Mouse (Mus musculus) hindbrain, postnatal 0 days (tissue): ENCODE measurements around the gene Rhbdd2. TPM values are rescaled to one million over a fixed set of nuclear protein-coding genes. Genes with fewer than 3 reads are reported as not detected.
"Not testable (repeated sequence)": the region's sequence is repeated elsewhere in the genome, so short reads cannot be mapped to it uniquely, and the experiment has no call there.

Source experiments
- ATAC-seq: fragments of 200-750 bp; cut with Nextera tagmentation; 2 replicates; pipeline ENCODE4 v1.8.0; 2017; ENCODE audit warnings: mild to moderate bottlenecking, moderate TSS enrichment, moderate library complexity
- DNase-seq: peaks from one replicate; pipeline ENCODE4 v3.0.0-alpha.2; 2015; ENCODE audit warnings: low spot score
- H3K27ac ChIP-seq: fragments of 300-500 bp; sonication (generic); 2 replicates; pipeline ENCODE4 v1.5.1; 2014; ENCODE audit warnings: mild to moderate bottlenecking
- H3K27me3 ChIP-seq: fragments of 300-500 bp; sonication (generic); 2 replicates; pipeline ENCODE4 v1.6.1; 2014; ENCODE audit warnings: low read length, mixed read lengths; ENCODE audit not compliant: insufficient read depth
- H3K36me3 ChIP-seq: fragments of 300-500 bp; sonication (generic); 2 replicates; pipeline ENCODE4 v1.6.1; 2014; ENCODE audit warnings: low read length, mixed read lengths; ENCODE audit not compliant: insufficient read depth
- H3K4me1 ChIP-seq: fragments of 300-500 bp; sonication (generic); 2 replicates; pipeline ENCODE4 v1.6.1; 2014; ENCODE audit warnings: antibody characterized with exemption, low read length, mixed read lengths; ENCODE audit not compliant: insufficient read depth
- H3K4me2 ChIP-seq: fragments of 300-500 bp; sonication (generic); 2 replicates; pipeline ENCODE4 v1.6.1; 2014; ENCODE audit warnings: low read depth, mild to moderate bottlenecking, low read length, moderate library complexity, mixed read lengths
- H3K4me3 ChIP-seq: fragments of 300-500 bp; sonication (generic); 2 replicates; pipeline ENCODE4 v1.5.1; 2014; ENCODE audit warnings: low read length
- H3K9ac ChIP-seq: fragments of 300-500 bp; sonication (generic); replicated peaks from 2 replicates; pipeline ENCODE4 v1.6.1; 2014; ENCODE audit warnings: mild to moderate bottlenecking, low read length, moderate library complexity, mixed read lengths
- H3K9me3 ChIP-seq: fragments of 300-500 bp; sonication (generic); 2 replicates; pipeline ENCODE4 v1.6.1; 2016; ENCODE audit warnings: low read length, mixed read lengths
- CTCF ChIP-seq: IDR thresholded peaks from 2 replicates; pipeline ENCODE4 v1.5.1; 2016; ENCODE audit warnings: antibody characterized with exemption, control low read depth, low read depth
- WGBS: fragments of 180-500 bp; shearing (Covaris S2); extraction: QIAGEN DNeasy Blood & Tissue Kit; methylation state at CpG from one replicate; pipeline ENCODE4 v1.1.7; 2014; 5-methylcytosine and 5-hydroxymethylcytosine counted together
- polyA plus RNA-seq: library from polyadenylated mRNA; unstranded; fragments of >200 nt; fragmentation: Nextera tagmentation; extraction: Ambion mirVana; gene quantifications from 2 replicates; pipeline ENCODE4 v1.2.1, GENCODE M21; 2015
- total RNA-seq: library from RNA; depleted of rRNA; stranded (reverse); fragments of >200 nt; gene quantifications from 2 replicates; pipeline ENCODE4 v1.2.3, GENCODE M21; 2014; rRNA removed

Rhbdd2 gene
- total RNA-seq (29.1 and 34.2 TPM in 2 replicates), polyA plus RNA-seq (127 and 130 TPM in 2 replicates)

- no peaks in the 10 kb centered on the region for H3K9me3 ChIP-seq
- H3K27me3 ChIP-seq, result no peaks in the 10 kb centered on the region
- DNase-seq (peak; percentile 99), ATAC-seq (peak; percentile 99)
- no peaks in the 10 kb centered on the region; the same call in 1 of the 2 replicates for H3K36me3 ChIP-seq
- TF ChIP-seq CTCF, result peak; percentile 72
- H3K4me2 ChIP-seq, result peak within 1 kb of the TSS; percentile 77
- no peaks in the 10 kb centered on the region for H3K4me1 ChIP-seq
- H3K27ac ChIP-seq, result peak within 1 kb of the TSS; percentile 92
- H3K9ac ChIP-seq, result peak within 1 kb of the TSS; percentile 76
- H3K4me3 ChIP-seq, result peak within 1 kb of the TSS; percentile 88
- 14% methylated on average over 27 of the region's 30 CpGs for WGBS
Observed at GRCm38 (mm10) chr5:135632117-135632796, at the start of gene Rhbdd2. Gene Rhbdd2, plus strand, starts transcription at chr5:135632618.

- 93% methylated on average over 8 of the region's 8 CpGs for WGBS
- no peak for TF ChIP-seq CTCF
- ATAC-seq, result no peak
Observed at GRCm38 (mm10) chr5:135585691-135586090, 46.7 kb upstream of the Rhbdd2 start.

DNA sequence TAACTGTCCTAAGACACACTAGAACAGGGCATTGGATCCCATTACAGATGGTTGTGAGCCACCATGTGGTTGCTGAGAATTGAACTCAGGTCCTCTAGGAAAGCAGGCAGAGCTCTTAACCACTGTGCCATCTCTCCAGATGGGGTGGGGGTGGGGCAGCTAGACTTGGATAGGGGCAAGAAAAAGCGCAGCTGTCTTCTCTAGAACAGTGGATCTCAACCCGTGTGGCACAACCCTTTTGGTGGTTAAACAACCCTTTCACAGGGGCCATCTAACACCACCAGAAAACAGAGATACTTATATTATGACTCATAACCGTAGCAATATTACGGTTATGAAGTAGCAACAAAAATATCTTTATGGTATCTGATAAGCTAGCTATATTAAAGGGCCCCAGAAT, 44.7 kb upstream of the Rhbdd2 start:
- no peak for ATAC-seq
- no peak for TF ChIP-seq CTCF
- H3K9me3 ChIP-seq, result peaks cover 5% of the 10 kb centered on the region; the same call in 1 of the 2 replicates
- 87% methylated on average over 4 of the region's 4 CpGs for WGBS
- no peaks in the 10 kb centered on the region for H3K4me1 ChIP-seq
- H3K4me3 ChIP-seq, result no peak overlapping the region
- H3K9ac ChIP-seq, result no peak overlapping the region
- DNase-seq, result no peak
- no peaks in the 10 kb centered on the region for H3K27me3 ChIP-seq
- H3K27ac ChIP-seq, result no peak overlapping the region
- no peak overlapping the region for H3K4me2 ChIP-seq
- H3K36me3 ChIP-seq, result no peaks in the 10 kb centered on the region

More at GRCm38 (mm10) chr5:135585691-135586090, 46.7 kb upstream of the Rhbdd2 start:
- Histone ChIP-seq H3K4me2 (no peak overlapping the region), H3K27me3 (no peaks in the 10 kb centered on the region), H3K36me3 (no peaks in the 10 kb centered on the region), H3K9me3 (no peaks in the 10 kb centered on the region), H3K4me1 (no peaks in the 10 kb centered on the region), H3K4me3 (no peak overlapping the region), H3K27ac (no peak overlapping the region), H3K9ac (no peak overlapping the region)
- no peak for DNase-seq

- ATAC-seq, result no peak
- H3K36me3 ChIP-seq, result no peaks in the 10 kb centered on the region
- no peak overlapping the region for H3K4me2 ChIP-seq
- no peaks in the 10 kb centered on the region for H3K27me3 ChIP-seq
- H3K27ac ChIP-seq, result no peak overlapping the region
- H3K4me1 ChIP-seq, result no peaks in the 10 kb centered on the region
- peaks cover 5% of the 10 kb centered on the region; the same call in 1 of the 2 replicates for H3K9me3 ChIP-seq
- TF ChIP-seq CTCF, result no peak
- no peak overlapping the region for H3K9ac ChIP-seq
- 83% methylated on average over 11 of the region's 12 CpGs for WGBS
- H3K4me3 ChIP-seq, result no peak overlapping the region
- no peak for DNase-seq
Observed at GRCm38 (mm10) chr5:135589996-135590784, 42.2 kb upstream of the Rhbdd2 start.

- not testable (repeated sequence) for DNase-seq, H3K9ac ChIP-seq, H3K36me3 ChIP-seq, H3K27ac ChIP-seq, H3K4me1 ChIP-seq, H3K27me3 ChIP-seq, H3K4me2 ChIP-seq, H3K4me3 ChIP-seq, ATAC-seq, H3K9me3 ChIP-seq
- WGBS, result no CpG with 5 or more reads among the region's 1 CpGs
Observed at GRCm38 (mm10) chr5:135604643-135605042, 27.8 kb upstream of the Rhbdd2 start.

DNA sequence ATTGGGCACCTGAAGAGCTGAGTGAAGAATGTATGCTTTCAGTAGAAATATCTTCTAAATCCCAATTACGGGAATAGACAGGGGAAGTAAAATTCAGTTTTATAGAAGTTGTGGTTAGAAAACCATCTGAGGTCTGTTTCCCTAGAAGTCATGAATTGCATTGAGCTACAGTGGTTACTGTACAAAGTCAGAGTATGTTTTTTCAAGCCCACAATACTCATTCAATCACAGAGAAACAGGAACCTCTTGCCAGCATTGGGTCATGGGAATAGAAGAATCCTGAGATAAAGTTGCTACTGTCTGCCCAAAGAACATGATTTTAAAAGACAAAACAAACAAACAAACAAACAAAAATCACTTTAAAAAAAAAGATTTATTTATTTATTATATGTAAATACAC, 25.7 kb upstream of the Rhbdd2 start:
- not testable (repeated sequence) for H3K27me3 ChIP-seq, H3K9ac ChIP-seq, ATAC-seq, DNase-seq, H3K36me3 ChIP-seq, H3K4me3 ChIP-seq, H3K4me1 ChIP-seq, H3K9me3 ChIP-seq, H3K27ac ChIP-seq, H3K4me2 ChIP-seq
- WGBS, result no CpG with 5 or more reads among the region's 1 CpGs
